Mouse (Mus musculus): ENCODE measurements at regions not wholly inside any gene's neighbourhood (a gene's known extent, or its start where the extent isn't known, plus 50 kb on each side); places are given as distances from the start of the nearest gene placed in this dataset.

- intact Hi-C loops (cut with DNase I) = no loop called here
- no peak for DNase-seq
Measured at GRCm38 (mm10) chr17:10024323-10024722, 295.3 kb downstream of the Qk start.

GRCm38 (mm10) chr17:10012161-10012560 is 307.5 kb downstream of the Qk start:
- intact Hi-C loops (cut with DNase I) = no loop called here
- no peak for DNase-seq

- intact Hi-C loops (cut with DNase I) = no loop called here
- DNase-seq = no peak
Measured at GRCm38 (mm10) chr17:10011728-10012127, 307.9 kb downstream of the Qk start.

- peak; percentile 29 to 60 for DNase-seq
- intact Hi-C loops (cut with DNase I) = no loop called here
Measured at GRCm38 (mm10) chr17:10001071-10001591, 318.5 kb downstream of the Qk start.

DNA sequence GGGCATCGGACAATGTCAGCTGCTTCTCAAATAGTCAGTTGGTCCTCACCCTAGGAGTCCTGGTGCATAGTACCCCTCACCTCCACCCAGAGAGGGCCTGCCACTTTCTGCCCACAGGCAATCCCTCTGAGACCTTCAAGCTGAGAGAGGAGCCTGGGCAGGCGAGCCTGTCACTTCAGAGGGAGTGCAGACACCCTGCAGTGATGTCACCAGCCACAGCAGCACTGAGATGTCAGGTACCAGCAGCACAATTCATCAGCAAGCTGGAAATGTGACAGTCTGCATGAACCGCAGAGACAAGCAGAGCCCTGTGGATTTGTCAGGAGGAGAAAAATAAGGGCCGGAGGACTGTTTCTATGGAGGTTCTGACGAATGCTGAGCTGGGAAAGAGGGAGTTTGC is 324.3 kb downstream of the Qk start:
- no peak for DNase-seq
- intact Hi-C loops (cut with DNase I) = no loop called here

DNA sequence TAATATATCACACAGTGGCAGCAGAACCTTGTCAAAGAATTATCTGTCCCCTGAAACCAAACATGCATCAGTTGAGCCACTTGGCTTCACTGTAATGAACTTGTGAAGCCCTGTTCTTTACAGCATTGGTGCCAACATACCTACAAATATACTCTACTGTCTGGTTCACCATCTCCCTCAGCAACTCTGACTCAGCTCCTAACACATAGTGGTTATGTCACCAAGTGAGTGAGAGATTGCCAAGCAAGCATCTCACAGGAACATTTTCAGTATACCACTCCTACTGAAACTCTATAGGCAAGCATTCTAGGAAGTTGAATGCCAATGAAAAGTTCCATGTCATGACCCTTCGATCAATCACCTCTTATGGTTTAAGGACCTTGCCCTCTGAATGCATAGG is 321.2 kb upstream of the Pabpc6 start:
- intact Hi-C loops (cut with DNase I) = no loop called here
- DNase-seq = no peak

DNA sequence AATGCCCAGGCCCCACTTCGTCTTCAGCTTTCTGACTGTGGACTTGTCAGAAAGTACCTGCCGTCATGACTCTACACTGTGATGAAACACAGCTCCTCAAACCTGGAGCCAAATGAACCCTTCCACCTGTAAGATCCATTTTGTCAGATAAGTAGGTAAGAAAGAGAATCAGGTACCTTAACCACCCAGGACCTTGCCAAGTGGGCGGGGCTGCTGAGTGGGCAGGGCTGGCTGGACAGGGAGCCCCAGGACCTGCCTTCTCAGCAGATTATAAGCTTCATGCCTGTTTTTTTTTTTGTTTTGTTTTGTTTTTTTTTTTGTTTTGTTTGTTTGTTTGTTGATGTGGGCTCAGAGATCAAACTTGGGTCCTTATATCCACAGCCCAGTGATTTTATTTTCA is 311.8 kb upstream of the Pabpc6 start:
- intact Hi-C loops (cut with DNase I) = no loop called here
- DNase-seq = no peak

GRCm38 (mm10) chr17:9976866-9977421 is 307.4 kb upstream of the Pabpc6 start:
- intact Hi-C loops (cut with DNase I) = no loop called here
- DNase-seq = no peak

- intact Hi-C loops (cut with DNase I) = no loop called here
- DNase-seq = peak in 1 of 2 experiments; percentile 9
Measured at GRCm38 (mm10) chr17:9975995-9976394, 306.5 kb upstream of the Pabpc6 start.

GRCm38 (mm10) chr17:9975153-9975552 is 305.6 kb upstream of the Pabpc6 start:
- intact Hi-C loops (cut with DNase I) = no loop called here
- no peak for DNase-seq

DNA sequence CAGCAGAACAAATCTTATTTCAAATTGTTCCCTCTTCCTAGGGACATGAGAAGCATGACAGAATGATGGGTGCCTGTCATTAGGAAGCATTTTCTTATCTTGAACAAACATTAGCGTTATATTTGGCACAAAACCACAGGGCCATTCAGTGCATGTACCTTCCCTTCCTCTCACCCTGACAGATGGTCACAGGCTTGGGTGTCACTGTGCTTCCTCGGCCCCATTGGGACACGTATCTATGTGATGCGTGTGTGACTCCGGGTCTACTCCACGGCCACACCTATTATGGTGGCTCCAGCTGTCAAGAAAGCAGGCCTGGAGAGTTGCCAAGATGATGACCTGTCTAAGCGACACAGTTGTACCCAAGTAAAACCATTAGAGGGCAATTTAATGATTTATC is 298.5 kb upstream of the Pabpc6 start:
- no peak for DNase-seq
- intact Hi-C loops (cut with DNase I) = loop anchor here (5.0 kb wide), 1 partner anchor 64 kb away; no protein-coding TSS in a partner anchor

DNA sequence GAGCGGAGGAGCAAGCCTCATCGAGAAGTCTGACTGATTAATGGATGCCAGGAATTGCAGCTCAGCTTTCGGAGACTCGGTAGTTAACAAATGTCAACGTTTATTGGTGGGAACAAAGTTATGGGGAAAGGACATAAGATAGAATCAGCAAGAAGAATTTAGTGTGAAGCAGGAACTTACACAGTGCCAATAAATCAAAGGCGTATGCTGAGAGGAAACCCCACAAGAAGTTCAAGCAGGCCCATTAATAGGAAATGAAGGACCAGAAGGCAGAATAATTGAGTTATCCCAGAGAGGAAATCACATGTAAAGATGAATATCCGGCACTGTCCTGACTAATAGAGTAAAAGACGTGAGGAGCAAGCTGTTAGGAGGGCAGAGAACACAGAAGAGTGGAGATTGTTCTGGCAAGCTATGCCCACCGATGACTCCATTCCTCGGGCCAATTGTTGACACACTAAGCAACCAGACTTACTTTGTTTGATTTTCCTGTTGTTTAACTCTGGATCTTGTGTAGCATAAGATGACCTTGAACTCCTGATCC is 293.4 kb upstream of the Pabpc6 start:
- DNase-seq = no peak
- intact Hi-C loops (cut with DNase I) = loop anchor here (5.0 kb wide), 3 partner anchors 129 to 206 kb away; no protein-coding TSS in a partner anchor

GRCm38 (mm10) chr17:9948985-9949667 is 279.6 kb upstream of the Pabpc6 start:
- intact Hi-C loops (cut with DNase I) = loop anchor here (5.0 kb wide), 1 partner anchor 88 kb away; no protein-coding TSS in a partner anchor
- DNase-seq = peak in 1 of 2 experiments; percentile 9

GRCm38 (mm10) chr17:9947609-9948008 is 278.1 kb upstream of the Pabpc6 start:
- DNase-seq = no peak
- intact Hi-C loops (cut with DNase I) = loop anchor here (5.0 kb wide), 1 partner anchor 90 kb away; no protein-coding TSS in a partner anchor

DNA sequence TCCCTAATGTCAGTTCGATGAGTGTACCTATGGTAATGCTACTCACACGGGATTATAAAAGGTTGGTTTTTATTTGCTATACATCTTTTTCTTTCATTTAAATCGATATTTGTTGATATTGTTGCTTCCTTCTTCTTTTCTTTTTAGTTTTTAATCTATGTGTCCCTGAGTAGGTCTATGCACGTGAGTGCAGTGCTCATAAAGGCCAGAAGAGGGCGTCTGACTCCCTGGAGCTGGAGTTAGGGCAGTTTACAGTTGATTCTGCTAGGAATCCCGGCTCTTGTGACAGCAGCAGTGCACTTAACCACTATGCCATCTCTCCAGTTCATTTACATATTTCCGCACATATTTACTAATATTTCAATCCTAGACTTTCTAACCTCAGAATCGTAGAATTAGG is 275.0 kb upstream of the Pabpc6 start:
- intact Hi-C loops (cut with DNase I) = no loop called here
- DNase-seq = no peak

DNA sequence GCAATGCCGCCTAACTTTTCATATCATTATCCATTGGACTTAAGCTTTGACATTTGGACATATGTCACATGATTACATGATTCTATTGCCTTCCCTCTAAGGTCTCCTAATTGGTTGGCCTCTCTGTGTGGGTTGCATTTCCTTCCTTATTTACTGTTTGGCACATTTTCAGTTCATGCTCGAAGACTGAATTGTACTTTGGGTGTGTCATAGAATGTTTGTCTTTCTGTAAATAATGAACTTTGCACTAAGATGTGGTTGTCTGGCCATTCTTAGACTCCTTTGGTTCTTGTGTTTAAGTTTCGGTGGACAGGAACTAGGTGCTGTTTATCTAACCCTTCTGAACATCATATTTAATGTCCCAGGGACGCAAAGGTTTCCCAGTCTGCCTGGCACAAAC is 272.7 kb upstream of the Pabpc6 start:
- intact Hi-C loops (cut with DNase I) = no loop called here
- DNase-seq = no peak

DNA sequence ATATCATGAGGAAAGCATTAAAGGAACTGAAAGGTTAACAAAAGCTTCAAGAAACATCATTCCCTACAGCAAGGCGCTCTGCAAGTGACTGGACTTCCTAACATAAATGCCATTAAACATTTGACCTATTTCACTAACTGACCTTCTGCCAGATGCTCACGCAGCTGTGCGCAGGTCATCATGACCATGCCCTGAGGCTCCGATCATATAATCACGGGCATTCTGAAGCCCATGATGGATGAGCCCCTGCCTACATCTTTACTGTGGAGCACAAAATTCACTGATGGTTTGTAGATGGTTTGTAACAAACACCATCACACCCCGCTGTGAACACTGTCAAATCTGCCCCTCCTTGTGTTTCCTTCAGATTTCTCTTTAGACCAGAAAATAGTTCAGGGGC is 270.1 kb upstream of the Pabpc6 start:
- DNase-seq = no peak
- intact Hi-C loops (cut with DNase I) = no loop called here

DNA sequence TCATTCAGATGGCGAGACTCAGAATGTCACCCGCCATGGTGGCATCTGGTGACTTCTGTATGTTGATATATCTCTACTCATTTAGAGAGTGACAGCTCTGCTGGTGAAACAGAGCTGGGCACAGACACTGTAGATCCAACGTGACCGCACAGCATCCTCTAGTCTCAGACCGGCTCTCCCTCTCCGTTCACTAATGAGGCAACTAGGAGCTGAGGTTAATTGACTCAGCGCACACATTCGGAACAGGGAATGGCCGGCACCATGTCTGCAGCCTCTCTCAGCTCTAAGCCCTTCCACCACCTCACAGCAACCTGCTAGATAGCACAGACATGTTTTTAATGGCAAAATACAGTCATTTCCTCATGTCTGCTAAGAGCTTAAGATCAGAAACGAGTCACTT is 268.9 kb upstream of the Pabpc6 start:
- intact Hi-C loops (cut with DNase I) = no loop called here
- no peak for DNase-seq

DNA sequence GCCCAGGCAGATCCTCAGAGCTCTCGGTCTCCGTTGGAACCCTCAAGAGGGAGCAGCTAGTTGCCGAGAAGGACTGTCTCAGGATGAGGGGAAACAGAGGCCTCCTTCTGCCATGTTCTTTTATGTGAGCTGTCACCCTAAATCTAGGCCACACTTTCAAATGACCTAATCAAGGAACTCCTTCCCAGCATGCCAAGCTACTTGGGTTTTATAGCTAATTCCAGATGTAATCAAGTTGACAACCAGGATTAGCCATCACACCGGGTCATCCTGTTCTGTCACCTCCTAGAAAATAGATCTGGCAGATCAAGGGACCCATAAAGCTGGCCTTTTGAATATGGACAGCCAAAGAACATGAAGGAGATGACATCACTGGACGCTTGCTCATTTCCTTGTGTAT is 267.7 kb upstream of the Pabpc6 start:
- no peak for DNase-seq
- intact Hi-C loops (cut with DNase I) = no loop called here

GRCm38 (mm10) chr17:9932186-9932585 is 262.7 kb upstream of the Pabpc6 start:
- intact Hi-C loops (cut with DNase I) = no loop called here

GRCm38 (mm10) chr17:9931526-9931925 is 262.0 kb upstream of the Pabpc6 start:
- intact Hi-C loops (cut with DNase I) = no loop called here
- no peak for DNase-seq

More at GRCm38 (mm10) chr17:9932186-9932585, 262.7 kb upstream of the Pabpc6 start:
- no peak for DNase-seq
